Mouse (Mus musculus) heart, adult 2 months (tissue): ENCODE measurements around the gene Ccdc130. TPM values are rescaled to one million over a fixed set of nuclear protein-coding genes. Genes with fewer than 3 reads are reported as not detected.
"Not testable (repeated sequence)": the region's sequence is repeated elsewhere in the genome, so short reads cannot be mapped to it uniquely, and the experiment has no call there.

Experiments used
- DNase-seq, 2 experiments: peaks; one replicate each; pipeline ENCODE4 v3.0.0; 2021
- H3K27ac ChIP-seq: fragments of 200-600 bp; 2 replicates; pipeline ENCODE4 v1.8.1; 2022
- H3K27me3 ChIP-seq: fragments of 200-500 bp; 2 replicates; pipeline ENCODE4 v1.6.1; 2012; ENCODE audit warnings: mild to moderate bottlenecking, low read length, inconsistent platforms, mixed read lengths; ENCODE audit not compliant: control insufficient read depth, insufficient read depth
- H3K36me3 ChIP-seq: fragments of 200-500 bp; 2 replicates; pipeline ENCODE4 v1.6.1; 2012; ENCODE audit warnings: low read length, inconsistent platforms; ENCODE audit not compliant: control insufficient read depth, insufficient read depth
- H3K4me1 ChIP-seq: fragments of 200-500 bp; 2 replicates; pipeline ENCODE4 v1.6.1; 2011; ENCODE audit warnings: low read length; ENCODE audit not compliant: control insufficient read depth, insufficient read depth
- H3K4me3 ChIP-seq: fragments of 200-600 bp; 2 replicates; pipeline ENCODE4 v1.8.1; 2022
- H3K79me2 ChIP-seq: fragments of 200-500 bp; replicated peaks from 2 replicates; pipeline ENCODE4 v1.6.1; 2012; ENCODE audit warnings: mild to moderate bottlenecking, inconsistent platforms, low read length, moderate library complexity, mixed read lengths; ENCODE audit not compliant: control insufficient read depth, insufficient read depth
- H3K9ac ChIP-seq: fragments of 200-500 bp; 2 replicates; pipeline ENCODE4 v1.6.1; 2012; ENCODE audit warnings: low read depth, mild to moderate bottlenecking, control low read depth, inconsistent platforms, low read length, mixed read lengths
- CTCF ChIP-seq: fragments of 200-600 bp; IDR thresholded peaks from 2 replicates; pipeline ENCODE4 v1.8.1; 2022; ENCODE audit warnings: antibody characterized with exemption, mild to moderate bottlenecking, moderate library complexity
- EP300 ChIP-seq: fragments of 200-500 bp; IDR thresholded peaks from 2 replicates; pipeline ENCODE4 v1.6.1; 2011; ENCODE audit warnings: low read depth, low read length, control low read depth; ENCODE audit not compliant: insufficient read depth
- POLR2A ChIP-seq: fragments of 200-500 bp; IDR thresholded peaks from 2 replicates; pipeline ENCODE4 v1.6.1; 2011; ENCODE audit warnings: mild to moderate bottlenecking, low read depth, low read length, control low read depth; ENCODE audit not compliant: insufficient read depth
- WGBS: fragments of 180-500 bp; shearing (Covaris S2); methylation state at CpG from one replicate; pipeline ENCODE4 v1.1.7; 2018; 5-methylcytosine and 5-hydroxymethylcytosine counted together
- intact Hi-C: fragments of 180-260 bp; cut with DNase I; formaldehyde crosslinking; loops from one replicate; pipeline ENCODE4 v1.15.1; 2025
- polyA plus RNA-seq: library from polyadenylated mRNA; depleted of rRNA; stranded (reverse); fragments of >200 nt; gene quantifications from 2 replicates; pipeline ENCODE4 v1.2.3, GENCODE M21; 2012
- total RNA-seq, 2 experiments: library from RNA; stranded (reverse); gene quantifications; 2 replicates each; pipeline ENCODE4 v1.2.3; 2021

Ccdc130 gene
- total and polyA plus RNA-seq, 3 experiments: 5.0 to 19.9 (median 8.1) TPM

DNA sequence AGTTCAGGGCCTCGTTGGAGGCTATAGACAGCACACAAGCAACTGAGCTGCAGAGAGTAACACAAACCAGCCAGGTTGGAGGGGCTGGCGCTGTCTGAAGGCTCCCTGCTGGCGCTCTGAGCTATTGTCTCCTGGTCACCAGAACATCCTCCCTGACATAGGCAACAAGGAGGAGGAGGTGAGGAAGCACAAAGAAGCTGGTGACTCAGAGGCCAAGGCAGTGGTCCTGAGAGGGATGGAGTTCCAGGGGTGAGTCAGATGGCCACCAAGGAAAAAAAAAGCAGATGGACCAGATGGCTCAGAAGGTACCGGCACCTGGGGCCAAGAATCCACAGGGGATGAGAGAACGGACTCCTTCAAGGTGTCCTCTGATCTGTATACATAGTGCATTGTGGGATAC, 20.9 kb upstream of the Ccdc130 start:
- DNase-seq: no peak
- no peak overlapping the region for H3K9ac ChIP-seq
- H3K27ac ChIP-seq: no peak overlapping the region
- H3K79me2 ChIP-seq: no peaks in the 10 kb centered on the region
- TF ChIP-seq POLR2A: no peak
- H3K4me1 ChIP-seq: no peaks in the 10 kb centered on the region
- H3K4me3 ChIP-seq: no peak overlapping the region
- intact Hi-C loops: loop anchor here (5.0 kb wide), 1 partner anchor 266 kb away; no protein-coding TSS in a partner anchor
- H3K27me3 ChIP-seq: no peaks in the 10 kb centered on the region
- 63% methylated on average over 5 of the region's 5 CpGs for WGBS
- no peaks in the 10 kb centered on the region for H3K36me3 ChIP-seq

DNA sequence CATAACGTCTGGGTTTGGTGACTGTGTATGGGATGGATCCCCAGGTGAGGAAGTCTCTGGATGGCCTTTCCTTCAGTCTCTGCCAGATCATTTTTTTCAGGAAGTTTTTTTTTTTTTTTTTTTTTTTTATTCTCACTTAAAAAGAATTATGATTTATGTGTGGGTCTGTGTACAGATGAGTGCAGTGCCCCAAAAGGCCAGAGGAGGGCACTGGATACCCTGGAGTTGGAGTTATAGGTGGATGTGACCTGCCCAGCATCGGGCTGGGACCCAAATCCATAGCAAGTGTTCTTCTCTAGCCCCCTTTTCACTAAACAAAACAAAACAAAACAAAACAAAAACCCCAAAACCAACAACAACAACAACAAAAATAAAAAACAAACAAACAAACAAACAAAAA, 18.7 kb upstream of the Ccdc130 start:
- H3K4me1 ChIP-seq: no peaks in the 10 kb centered on the region
- no peak overlapping the region for H3K9ac ChIP-seq
- intact Hi-C loops: no loop called here
- H3K4me3 ChIP-seq: no peak overlapping the region
- no peaks in the 10 kb centered on the region for H3K79me2 ChIP-seq
- no peak overlapping the region for H3K27ac ChIP-seq
- H3K36me3 ChIP-seq: no peaks in the 10 kb centered on the region
- TF ChIP-seq EP300: no peak
- no peak for TF ChIP-seq POLR2A
- TF ChIP-seq CTCF: peak; percentile 46
- H3K27me3 ChIP-seq: no peaks in the 10 kb centered on the region
- 39% methylated on average over 2 of the region's 2 CpGs for WGBS
- DNase-seq: no peak

GRCm38 (mm10) chr8:84285665-84286064, 15.5 kb upstream of the Ccdc130 start:
- not testable (repeated sequence) for H3K27me3 ChIP-seq, H3K79me2 ChIP-seq, H3K27ac ChIP-seq, H3K4me1 ChIP-seq, H3K4me3 ChIP-seq, H3K36me3 ChIP-seq, H3K9ac ChIP-seq
- 47% methylated on average over 5 of the region's 5 CpGs for WGBS
- TF ChIP-seq CTCF: peak; percentile 75
- 0 out of 2 replicates have a peak, but pooled peaks have one; percentile 55 for TF ChIP-seq EP300
- peak; percentile 34 to 66 for DNase-seq
- intact Hi-C loops: loop anchor here (1.0 to 2.0 kb wide), 2 partner anchors 99 to 245 kb away; no protein-coding TSS in a partner anchor

- H3K27ac ChIP-seq: peak overlapping the region; percentile 69
These were observed 14.5 kb upstream of the Ccdc130 start for GRCm38 (mm10) chr8:84284608-84285063.

DNA sequence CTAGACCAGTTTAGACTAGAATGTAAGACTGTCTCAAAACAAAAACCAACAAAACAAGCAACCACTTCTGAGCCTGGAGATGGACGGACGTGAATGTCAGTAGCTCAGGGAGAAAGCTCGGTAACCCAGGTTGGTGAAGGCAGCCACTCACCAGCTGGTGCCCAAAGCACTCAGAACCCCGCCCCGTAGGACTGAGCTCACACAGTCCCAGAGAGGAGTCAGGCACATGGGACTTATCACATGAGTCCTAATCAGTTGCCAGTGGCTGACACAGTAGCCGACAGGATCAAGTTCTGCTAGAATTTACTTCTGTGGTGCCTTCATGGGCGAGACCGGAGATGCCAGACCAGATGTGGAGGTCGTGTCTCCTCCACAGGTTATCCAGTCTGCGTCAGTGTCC, 10.6 kb upstream of the Ccdc130 start:
- Histone ChIP-seq H3K27me3 (no peaks in the 10 kb centered on the region), H3K79me2 (no peaks in the 10 kb centered on the region), H3K27ac (no peak overlapping the region), H3K4me3 (no peak overlapping the region), H3K36me3 (no peaks in the 10 kb centered on the region), H3K4me1 (no peaks in the 10 kb centered on the region), H3K9ac (no peak overlapping the region)
- intact Hi-C loops: no loop called here
- WGBS: 55% methylated on average over 10 of the region's 10 CpGs
- no peak for DNase-seq
- TF ChIP-seq POLR2A: no peak
- TF ChIP-seq CTCF: no peak
- TF ChIP-seq EP300: no peak

More at GRCm38 (mm10) chr8:84284608-84285063, 14.5 kb upstream of the Ccdc130 start:
- DNase-seq: peak; percentile 25 to 50
- 23% methylated on average over 9 of the region's 9 CpGs for WGBS
- TF ChIP-seq CTCF: no peak
- 0 out of 2 replicates have a peak, but pooled peaks have one; percentile 28 for TF ChIP-seq POLR2A
- Histone ChIP-seq H3K36me3 (no peaks in the 10 kb centered on the region), H3K79me2 (no peaks in the 10 kb centered on the region), H3K27me3 (no peaks in the 10 kb centered on the region), H3K9ac (no peak overlapping the region), H3K4me1 (no peaks in the 10 kb centered on the region), H3K4me3 (no peak overlapping the region; the same call in 1 of the 2 replicates)
- intact Hi-C loops: loop anchor here (1.0 to 2.0 kb wide), 2 partner anchors 98 to 244 kb away; no protein-coding TSS in a partner anchor

DNA sequence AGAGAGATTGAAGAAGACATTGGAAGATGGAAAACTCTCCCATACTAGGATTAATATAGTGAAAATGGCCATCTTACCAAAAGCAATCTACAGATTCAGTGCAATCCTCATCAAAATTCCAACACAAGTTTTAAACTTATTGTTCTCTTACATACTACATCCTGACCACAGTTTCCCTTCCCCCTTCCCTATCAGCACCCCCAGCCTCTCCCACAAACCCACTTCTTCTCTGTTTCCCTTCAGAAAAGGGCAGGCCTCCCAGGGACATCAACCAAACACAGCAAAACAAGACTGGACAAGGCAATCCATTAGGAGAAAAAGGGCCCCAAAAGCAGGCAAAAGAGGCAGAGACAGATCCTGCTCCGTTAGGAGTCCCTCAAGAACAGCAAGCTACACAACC, 6.3 kb upstream of the Ccdc130 start:
- 50% methylated on average over 1 of the region's 1 CpGs for WGBS
- no peak for TF ChIP-seq EP300
- no peak for TF ChIP-seq POLR2A
- no peak for TF ChIP-seq CTCF
- intact Hi-C loops: no loop called here
- Histone ChIP-seq H3K79me2 (no peaks in the 10 kb centered on the region), H3K4me3 (no peak overlapping the region), H3K36me3 (no peaks in the 10 kb centered on the region), H3K27me3 (no peaks in the 10 kb centered on the region), H3K4me1 (no peaks in the 10 kb centered on the region), H3K27ac (no peak overlapping the region), H3K9ac (no peak overlapping the region)
- DNase-seq: no peak
